Mouse (Mus musculus): ENCODE data around the gene Slain1. TPM values are rescaled to one million over a fixed set of nuclear protein-coding genes. Genes with fewer than 3 reads are reported as not detected.

Slain1 gene
- total RNA-seq, 2 experiments from 2014 or later: 61.2 to 63.0 TPM

DNA sequence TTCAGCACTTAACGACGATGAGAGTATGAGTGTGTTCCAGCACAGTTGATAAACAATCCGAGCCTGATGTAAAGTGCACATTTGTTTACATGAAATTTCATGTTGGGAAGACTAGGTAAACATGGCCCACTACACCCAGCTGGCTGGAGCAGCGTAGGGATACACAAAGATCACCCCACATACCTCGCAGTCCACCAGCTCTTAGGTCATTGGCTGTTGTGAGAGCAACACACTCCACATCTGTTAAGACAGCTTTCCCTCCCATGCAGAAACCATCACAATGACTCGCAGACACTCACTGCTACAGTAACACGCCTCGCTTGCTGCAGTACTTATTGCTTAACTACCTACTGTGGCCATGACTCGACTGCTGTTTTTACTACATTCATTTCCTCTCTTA, 104.4 kb downstream of the Slain1 start:
- intact Hi-C loops (cut with DNase I): no loop called here
- DNase-seq (ENCODE audit: extremely low spot score in 1 of 2, low spot score in 2 of 2): no peak

Small RNA genes within 50 kb of the gene (microRNA-seq; reads per million reads assigned to microRNA genes)
- gene Gm22877: 0.86 reads per million

Other genes starting within 250 kb of the Slain1 start
- gene Scel, start 136.9 kb upstream of the Slain1 start, total RNA-seq (2021): 1 to 10 TPM in 1 of 2 experiments, under 1 TPM in 1; 0.73 to 2.0 TPM
- 100 to 1,000 TPM; 103 to 113 TPM for gene Ednrb, start 194.2 kb downstream of the Slain1 start, total RNA-seq (2021)